Mouse (Mus musculus): ENCODE results near the gene Il3ra.

Gene Il3ra

DNA sequence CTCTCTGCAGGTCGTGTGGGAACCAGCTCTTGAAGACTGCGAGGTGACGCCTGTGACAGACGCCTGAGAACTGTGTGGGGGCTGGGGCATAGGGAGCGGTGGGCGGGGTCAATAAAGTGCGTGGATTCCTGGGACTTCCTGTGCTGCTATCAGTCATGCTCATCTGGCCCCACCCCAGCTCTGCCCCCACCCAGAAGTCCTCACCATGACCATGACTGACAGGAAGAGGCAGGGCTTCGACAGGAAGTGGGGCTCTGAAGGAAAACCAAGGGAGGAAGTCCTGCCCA lies 9.2 kb downstream of the Il3ra start:
- DNase-seq = no peak

DNA sequence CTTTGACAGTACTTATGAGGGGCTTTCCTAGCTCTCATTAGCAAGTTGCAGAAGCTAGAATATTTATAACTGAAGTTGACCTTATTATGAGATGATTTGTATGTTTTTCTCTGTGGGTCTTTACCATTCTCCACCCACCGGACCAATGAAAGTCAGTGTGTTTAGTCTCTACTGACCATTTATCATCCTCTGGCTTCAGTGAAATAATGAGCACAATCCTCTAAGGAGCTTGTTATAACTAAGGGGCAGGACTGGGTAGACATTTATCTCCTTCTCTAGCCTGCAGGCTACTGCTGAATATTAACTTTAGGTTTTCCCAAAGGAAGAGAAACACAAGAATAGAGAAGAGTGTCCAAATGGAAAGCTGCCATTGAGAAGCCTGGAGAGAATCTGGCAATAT lies 49.5 kb downstream of the Il3ra start:
- no peak for DNase-seq

DNA sequence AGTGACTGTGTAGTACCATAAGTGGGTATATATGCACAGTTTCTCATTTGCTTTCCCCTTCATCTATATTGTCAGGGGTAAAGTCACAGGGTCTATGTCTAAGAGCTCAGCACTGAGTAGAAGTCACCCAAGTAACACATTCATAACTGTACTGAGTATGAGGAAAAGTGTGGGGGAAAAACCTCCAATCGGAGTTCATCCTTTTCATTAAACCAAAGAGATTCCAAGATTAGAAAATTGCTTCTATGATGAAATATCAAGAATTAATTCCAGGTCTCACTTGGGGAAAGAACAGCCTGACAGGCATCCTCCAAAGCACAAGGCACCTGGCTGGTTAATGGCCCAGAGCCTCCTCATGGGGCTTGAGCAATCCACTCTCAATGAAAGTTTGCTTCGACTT lies 54.9 kb downstream of the Il3ra start, which contains the start of gene Olfr721-ps1:
Gene Olfr721-ps1, plus strand, starts transcription at position 301 of the 400 bp plus-strand sequence.
- DNase-seq = no peak
